Mouse (Mus musculus): ENCODE results near the gene Moap1. TPM values are rescaled to one million over a fixed set of nuclear protein-coding genes. Genes with fewer than 3 reads are reported as not detected.

Gene Moap1
- 3.3 to 8.5 TPM (median 4.2 TPM) in 3 replicates for total RNA-seq (2017)

DNA sequence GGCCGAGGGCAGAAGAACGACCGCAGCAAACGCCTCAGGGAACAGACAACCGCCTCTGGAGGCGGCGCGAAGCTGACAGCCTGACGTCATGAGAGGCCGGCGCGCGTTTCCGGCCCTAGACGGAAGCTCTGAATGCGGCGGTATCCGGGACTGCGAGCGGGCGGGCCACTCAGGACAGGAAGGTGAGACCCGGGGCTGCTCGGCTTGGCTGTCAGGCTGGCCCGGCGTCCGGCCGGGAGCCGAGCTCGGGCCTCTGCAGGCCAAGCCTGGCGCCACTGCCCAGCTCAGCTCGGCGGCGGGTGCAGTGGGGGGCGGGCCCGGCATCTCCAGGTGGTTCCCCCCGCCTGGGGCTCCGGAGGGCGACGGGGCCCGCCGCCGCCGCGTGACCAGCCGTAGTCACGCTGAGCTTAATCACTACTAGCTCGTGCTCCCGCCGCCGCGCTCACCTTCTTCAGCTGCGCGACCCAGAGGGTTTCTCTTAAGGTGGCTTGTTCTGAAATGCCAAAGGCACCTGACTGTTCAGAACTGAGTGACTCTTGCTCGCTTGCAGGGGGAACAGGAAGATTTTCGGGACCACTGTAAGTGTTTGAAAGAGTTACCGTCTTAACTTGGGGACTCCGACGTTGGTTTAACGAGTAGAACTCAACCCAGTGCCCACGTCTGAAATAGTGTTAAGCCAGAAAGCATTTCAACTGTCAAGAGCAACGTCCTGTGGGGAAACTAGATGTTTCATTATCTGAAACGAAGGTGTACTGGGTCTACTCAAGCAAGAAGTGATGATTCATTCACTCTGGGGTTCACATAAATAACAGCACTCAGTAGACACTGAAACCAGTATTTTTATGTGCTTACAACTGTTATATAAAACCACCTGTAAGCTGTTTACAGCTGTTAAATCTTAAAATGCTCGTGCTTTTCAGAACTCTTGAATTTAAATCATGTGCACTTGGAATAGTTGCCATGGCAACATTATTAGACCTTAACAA, at the start of gene Moap1, which contains the start of gene Tmem251:
TSS of gene Moap1 (minus strand) at position 73 of the 986 bp plus-strand sequence.
TSS of gene Tmem251 (plus strand) at position 174 of the 986 bp plus-strand sequence.
- peak; percentile 82 for ATAC-seq (replicated peaks; ENCODE audit: insufficient number of reproducible peaks, low FRiP score, low TSS enrichment, poor library complexity, severe bottlenecking)

DNA sequence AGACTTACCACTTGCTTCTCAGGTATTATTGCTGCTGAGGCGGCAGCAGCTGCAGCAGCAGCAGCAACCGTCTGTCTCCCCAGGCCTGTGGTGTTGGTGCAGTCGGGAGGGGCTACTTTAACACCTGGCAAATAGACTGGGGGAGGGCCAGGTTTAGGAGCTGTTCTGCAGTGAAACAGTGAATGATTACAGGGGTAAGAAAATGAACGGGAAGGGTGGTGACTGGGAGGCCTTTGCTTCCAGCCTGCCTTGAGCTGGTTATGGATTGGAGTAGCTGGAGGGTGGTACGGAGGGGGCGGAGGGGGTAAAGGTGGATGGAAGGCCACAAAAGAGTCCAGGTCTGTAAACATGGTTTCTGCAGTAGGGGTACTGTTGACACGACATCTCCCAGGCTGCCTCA, 44.5 kb upstream of the Moap1 start:
- ATAC-seq (replicated peaks; ENCODE audit: insufficient number of reproducible peaks, low FRiP score, low TSS enrichment, poor library complexity, severe bottlenecking) = no peak

DNA sequence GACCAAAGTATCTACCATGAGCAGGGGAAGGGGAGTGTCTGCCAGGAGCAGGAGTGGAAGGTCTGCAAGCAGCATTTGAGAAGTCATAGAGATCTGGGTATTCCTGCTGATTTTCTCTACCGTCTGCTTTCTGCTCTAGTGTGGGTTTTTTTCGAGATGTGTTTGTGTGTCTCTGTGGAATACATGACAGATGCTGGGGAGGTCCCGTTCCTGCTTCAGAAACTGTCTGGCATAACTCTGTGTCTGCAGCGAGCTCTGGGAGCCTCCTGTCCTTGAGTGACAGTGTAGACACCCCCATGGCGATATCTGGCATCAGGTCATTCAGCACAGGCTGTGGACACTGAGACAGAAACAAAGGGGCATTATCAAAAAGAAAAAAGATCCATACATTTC, 42.1 kb upstream of the Moap1 start:
- ATAC-seq (replicated peaks; ENCODE audit: insufficient number of reproducible peaks, low FRiP score, low TSS enrichment, poor library complexity, severe bottlenecking) = no peak

DNA sequence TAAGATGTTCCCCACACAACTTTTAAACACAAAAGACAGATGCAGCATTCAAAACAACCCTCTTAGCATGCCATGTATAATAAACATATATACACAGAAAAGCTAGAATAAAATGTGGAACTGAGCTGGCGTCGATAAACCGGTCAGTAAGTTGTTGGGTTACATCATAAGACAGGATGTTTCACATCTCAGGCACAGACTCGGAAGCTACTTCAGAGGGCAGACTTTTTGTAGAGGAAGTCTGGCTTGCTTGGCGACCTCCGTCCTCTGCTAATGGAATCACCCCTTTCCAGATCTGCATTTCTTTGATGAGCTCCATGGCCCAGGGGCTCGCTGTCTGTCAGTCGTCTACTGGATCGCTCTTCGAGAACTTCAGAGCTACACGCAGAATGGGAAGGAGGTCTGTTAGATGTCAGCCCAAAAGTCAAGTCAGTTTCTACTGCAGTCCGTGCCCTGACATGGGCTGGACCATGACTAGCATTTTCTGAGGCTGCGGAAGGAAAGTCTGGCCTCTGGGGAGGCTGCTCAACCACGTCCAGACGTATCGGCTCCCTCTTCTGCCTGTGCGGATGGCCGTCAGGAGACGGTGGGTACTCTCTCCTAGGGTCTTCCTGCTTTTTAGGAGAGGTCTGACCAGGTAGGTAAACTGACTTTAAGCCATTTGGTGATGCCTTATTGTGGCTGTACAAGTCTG, 41.6 kb upstream of the Moap1 start:
- no peak for ATAC-seq (replicated peaks; ENCODE audit: insufficient number of reproducible peaks, low FRiP score, low TSS enrichment, poor library complexity, severe bottlenecking)

DNA sequence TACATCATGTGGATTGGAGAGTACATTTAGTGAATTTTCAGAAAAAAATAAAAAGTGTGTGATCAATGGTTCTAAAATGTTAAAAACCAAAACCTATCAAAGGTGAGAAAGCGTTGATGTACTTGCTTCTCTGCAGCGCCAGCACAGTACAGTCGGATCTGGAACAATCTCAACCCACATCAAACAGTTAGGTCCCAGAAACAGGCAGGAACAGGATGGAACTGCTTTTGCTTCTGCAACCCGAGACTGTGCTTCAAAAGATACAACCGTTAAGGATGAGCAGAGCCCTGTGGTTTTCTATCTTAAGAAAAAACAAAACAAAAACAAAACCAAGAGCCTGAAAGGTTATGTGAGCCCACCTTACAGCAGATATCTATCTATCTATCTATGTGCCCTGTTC, 39.4 kb upstream of the Moap1 start:
- no peak for ATAC-seq (replicated peaks; ENCODE audit: insufficient number of reproducible peaks, low FRiP score, low TSS enrichment, poor library complexity, severe bottlenecking)

DNA sequence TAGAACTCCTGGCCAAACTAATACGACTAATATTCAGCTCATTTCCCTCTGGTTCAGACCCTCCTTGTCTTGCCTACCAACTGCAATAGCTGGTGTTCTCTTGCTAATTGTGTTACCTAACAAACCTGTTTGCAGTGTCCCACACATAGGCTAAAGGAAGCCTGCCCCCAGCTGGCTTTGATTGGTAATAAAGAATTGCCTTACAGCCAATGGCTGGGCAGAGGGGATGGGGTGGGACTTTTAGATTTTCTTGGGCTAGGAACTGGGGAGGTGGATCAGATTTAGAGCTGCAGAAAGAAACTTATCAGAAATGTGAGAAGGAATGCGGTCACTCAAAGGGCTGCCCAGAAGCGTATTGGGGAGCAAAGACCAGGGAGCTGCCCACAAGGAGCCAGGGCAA, 36.0 kb upstream of the Moap1 start:
- no peak for ATAC-seq (replicated peaks; ENCODE audit: insufficient number of reproducible peaks, low FRiP score, low TSS enrichment, poor library complexity, severe bottlenecking)

DNA sequence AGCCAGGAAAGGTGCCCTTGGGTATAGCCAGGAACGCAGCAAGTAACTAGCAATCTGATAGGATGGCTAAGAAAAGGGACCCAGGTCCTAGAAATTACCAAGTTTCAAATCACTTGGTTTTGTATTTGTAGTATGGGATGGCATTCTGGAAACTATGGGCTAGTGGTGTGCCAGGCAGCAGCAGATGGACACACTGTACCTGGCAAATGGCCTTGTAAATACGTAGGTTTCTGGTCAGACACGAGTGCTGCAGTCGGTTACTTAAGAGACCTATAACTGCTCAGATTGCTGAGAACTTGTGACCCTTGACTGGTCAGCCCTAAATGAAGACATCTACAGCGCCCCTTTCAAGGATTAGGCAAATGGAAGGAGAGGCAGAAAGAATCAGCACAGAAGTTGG, 34.7 kb upstream of the Moap1 start:
- ATAC-seq (replicated peaks; ENCODE audit: insufficient number of reproducible peaks, low FRiP score, low TSS enrichment, poor library complexity, severe bottlenecking) = no peak

DNA sequence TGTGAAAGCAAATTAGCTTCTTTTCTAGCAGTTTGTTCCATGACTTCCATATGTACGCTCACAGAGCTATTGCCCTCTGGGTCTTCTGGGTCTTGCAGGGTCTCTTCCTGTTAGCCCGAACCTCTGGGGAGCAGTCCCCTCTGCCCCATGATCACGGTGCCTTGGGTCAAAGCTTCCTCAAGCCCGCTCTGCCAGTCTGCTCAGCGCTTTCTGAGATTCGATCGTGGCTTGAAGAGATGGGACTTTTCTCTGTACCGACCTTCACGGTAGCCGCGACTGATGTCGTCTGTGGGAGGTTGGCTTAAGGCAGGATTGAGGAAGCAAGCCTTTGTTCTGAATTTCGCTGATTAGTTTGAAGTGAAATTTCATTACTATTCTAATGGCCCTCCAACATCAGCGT, 32.6 kb upstream of the Moap1 start:
- no peak for ATAC-seq (replicated peaks; ENCODE audit: insufficient number of reproducible peaks, low FRiP score, low TSS enrichment, poor library complexity, severe bottlenecking)

DNA sequence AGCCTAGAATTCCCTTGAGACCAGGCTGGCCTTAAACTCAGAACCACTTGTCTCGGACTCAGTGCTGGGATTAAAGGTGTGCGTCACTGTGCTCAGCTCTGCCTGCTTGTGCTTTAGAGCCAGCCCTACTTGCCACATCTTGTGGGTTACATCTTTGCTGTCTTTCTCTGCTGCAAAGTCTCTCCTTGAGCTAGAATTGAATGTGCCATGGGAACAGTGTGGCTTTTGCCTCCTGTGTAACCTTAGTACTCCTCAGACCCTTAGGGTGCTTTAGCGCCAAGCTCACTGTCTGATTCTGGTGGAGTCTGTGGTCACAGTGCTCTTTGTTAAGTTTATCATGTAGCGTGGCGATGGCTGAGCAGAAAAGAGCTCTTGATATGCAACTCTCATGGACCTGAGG, 29.2 kb upstream of the Moap1 start:
- ATAC-seq (replicated peaks; ENCODE audit: insufficient number of reproducible peaks, low FRiP score, low TSS enrichment, poor library complexity, severe bottlenecking) = no peak

DNA sequence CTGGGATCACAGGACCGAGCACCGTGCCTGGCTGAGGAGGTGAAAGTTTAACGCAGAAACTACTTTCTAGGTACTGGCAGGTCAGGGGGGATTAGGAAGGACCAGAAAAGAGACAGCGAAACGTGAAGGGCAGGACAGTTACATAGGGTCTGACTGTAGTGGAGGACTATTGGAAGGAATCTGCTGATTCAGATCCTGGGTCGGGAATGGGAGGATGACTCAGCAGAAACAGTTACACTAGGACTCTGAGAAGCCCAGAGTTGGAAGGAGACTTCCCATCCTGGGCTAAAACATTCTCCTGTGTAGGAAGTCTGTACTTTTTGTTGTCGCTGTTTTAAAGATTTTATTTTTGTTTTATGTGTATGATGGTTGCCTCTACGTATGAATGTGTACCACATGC, 28.1 kb upstream of the Moap1 start:
- ATAC-seq (replicated peaks; ENCODE audit: insufficient number of reproducible peaks, low FRiP score, low TSS enrichment, poor library complexity, severe bottlenecking) = no peak

DNA sequence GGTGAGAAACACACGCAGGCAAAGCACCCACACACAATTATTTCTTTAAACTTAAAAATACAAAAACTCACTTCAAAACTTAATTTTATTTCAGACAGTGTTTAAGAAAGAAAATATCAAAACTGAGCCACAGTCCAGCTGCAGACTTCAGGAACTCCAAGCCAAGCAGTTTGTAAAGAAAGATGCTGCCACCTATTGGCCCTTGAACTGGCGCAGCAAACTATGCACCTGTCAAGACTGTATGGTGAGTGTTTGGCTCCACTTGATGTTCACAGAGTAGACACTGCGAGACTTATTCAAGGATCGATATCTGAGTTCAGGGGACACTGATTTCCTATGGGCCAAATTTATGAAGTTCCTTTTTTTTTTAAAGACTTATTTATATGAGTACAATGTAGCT, 25.5 kb upstream of the Moap1 start:
- no peak for ATAC-seq (replicated peaks; ENCODE audit: insufficient number of reproducible peaks, low FRiP score, low TSS enrichment, poor library complexity, severe bottlenecking)

DNA sequence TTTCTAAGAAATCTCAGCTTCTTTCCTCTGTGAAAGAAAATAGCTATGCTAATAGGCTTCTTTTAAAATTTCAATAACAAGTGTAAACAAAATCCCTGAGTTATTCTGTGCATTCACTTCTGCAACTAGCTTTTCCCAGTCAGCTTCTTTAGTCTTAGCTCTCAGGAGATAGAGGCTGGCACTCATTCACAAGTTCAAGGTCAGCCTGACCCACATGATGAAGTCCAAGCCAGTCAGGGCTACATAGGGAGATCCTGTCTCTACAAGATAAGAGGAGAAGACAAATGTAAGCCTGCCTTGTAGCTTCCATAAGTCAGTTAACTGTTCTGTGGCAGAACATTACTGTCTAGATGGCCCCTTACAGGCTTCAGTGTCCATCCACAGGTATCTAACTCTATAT, 20.2 kb upstream of the Moap1 start:
- no peak for ATAC-seq (replicated peaks; ENCODE audit: insufficient number of reproducible peaks, low FRiP score, low TSS enrichment, poor library complexity, severe bottlenecking)

DNA sequence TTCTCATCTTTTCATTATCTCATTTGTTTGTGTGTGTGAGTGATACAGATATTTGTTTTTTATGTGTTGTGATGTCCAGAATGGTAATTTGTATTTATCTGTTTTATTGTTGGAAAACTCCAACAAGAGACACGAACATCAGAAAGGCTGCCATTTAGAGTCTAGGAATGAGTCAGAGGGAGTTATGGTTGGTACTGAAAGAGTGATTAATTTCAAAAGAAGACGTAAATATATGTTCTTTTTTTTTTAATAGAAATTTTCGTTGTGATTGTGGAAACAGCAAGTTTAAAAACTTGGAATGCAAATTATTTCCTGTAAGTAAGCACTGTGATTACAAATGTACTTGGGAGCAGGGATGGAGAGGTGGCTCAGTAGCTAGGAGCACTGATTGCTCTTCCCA, 18.2 kb upstream of the Moap1 start:
- ATAC-seq (replicated peaks; ENCODE audit: insufficient number of reproducible peaks, low FRiP score, low TSS enrichment, poor library complexity, severe bottlenecking) = no peak

DNA sequence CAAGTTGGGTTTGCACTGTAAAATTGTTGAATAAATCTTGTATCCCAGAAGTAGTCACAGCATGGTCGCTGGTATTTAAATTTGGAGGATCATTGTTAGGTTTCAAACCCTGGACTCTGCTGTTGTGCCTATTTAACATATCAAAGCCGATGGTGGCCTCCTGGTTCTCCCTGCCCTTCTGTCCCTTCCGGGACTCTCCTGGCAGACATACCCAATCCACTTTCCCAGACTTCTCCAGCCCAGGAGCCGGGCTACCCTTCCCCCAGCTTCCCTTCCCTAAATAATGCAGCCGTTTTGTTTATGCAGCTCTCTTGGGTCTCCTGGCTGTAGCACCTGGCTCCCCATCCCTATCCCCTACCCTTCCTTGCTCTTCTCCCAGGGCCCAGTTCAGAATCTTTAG, 15.5 kb upstream of the Moap1 start:
- no peak for ATAC-seq (replicated peaks; ENCODE audit: insufficient number of reproducible peaks, low FRiP score, low TSS enrichment, poor library complexity, severe bottlenecking)

DNA sequence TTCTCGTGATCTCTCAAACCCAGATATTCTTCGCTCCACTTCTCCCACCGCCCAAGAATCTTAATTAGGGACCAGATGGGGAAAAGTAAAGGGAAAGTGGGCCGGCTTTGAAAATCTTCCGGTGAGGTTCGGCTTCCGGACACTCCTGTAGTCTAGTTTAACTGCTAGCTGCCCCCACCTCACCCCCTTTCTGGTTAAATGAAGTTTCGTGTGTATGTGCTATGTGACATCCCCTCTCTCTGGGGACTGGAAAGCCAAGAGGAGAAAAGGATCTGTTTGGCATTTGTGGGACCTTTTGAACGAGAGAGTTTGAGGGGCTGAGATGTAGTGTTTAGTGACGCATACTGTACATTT, 14.9 kb upstream of the Moap1 start, which contains the start of gene Gm20604:
TSS of gene Gm20604 (minus strand) at position 270 of the 354 bp plus-strand sequence.
- no peak for ATAC-seq (replicated peaks; ENCODE audit: insufficient number of reproducible peaks, low FRiP score, low TSS enrichment, poor library complexity, severe bottlenecking)

DNA sequence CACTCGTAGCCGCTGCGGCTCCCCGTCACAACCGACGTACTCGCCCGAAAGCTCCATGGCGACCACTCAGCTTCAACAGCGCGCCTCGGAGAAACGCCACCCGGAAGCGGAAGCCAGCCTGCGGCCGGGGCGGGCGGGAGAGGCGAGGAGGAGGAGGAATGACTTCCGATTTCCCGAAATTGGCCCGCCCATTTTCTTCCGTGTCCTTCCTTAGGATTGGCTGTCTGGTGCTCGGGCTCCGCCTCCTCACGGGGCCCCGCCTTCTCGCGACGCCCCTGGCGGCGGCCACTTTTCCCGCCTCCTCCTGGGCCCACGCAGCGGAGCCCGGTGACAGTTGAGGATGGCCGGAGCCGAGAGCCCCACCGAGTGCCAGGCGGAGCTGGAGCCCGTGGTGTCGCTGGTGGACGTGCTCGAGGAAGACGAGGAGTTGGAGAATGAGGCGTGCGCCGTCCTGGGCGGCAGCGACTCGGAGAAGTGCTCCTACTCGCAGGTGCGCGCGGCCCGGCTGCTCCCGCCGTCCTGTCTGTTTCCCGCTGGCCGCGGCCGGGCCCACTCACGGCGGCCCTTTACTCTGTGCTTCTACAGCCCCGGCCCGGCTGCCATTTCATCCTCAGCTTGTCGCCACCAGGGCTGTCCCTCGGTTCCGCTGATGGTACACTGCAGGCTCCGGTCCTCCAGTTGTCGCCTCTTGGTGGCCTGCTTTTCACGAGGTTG, 14.4 kb upstream of the Moap1 start, which contains the start of the genes Gm28051, Gon7 and Ubr7:
TSS of gene Gm28051 (minus strand) at position 77 of the 714 bp plus-strand sequence.
TSS of gene Gon7 (minus strand) at position 115 of the 714 bp plus-strand sequence.
TSS of gene Ubr7 (plus strand) at position 279 of the 714 bp plus-strand sequence.
- peak; percentile 94 for ATAC-seq (replicated peaks; ENCODE audit: insufficient number of reproducible peaks, low FRiP score, low TSS enrichment, poor library complexity, severe bottlenecking)

DNA sequence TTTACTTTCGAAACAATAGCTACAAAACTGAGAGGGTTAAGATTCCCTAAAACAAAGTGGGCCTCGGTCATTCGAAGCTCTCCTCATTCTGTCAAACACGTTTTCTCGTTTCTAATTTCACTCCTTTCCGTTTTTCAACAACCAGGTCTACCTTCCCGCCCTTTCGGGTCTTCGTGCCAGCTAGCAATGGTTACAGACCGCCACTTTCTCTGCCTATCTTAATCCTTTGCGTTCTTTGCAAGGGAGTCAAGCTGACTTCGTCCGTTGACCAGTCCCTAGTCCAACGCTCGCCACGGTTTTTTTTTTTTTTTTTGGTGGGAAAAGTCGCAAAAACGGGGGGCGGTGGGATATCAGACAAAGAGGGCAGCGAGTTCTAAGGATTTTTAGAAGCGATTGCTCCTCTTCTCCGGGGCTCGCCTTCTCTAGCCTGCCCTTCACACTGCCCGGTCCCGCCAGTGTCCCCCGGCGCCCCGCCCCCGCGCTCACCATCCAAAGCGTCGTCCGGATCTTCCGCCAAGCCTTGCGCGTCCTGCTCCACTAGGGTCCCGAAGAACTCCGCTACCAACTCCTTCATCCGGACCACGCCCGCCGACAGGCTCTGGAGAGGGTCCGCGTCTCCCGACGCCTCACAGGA, 13.7 kb upstream of the Moap1 start:
- ATAC-seq (replicated peaks; ENCODE audit: insufficient number of reproducible peaks, low FRiP score, low TSS enrichment, poor library complexity, severe bottlenecking) = no peak

DNA sequence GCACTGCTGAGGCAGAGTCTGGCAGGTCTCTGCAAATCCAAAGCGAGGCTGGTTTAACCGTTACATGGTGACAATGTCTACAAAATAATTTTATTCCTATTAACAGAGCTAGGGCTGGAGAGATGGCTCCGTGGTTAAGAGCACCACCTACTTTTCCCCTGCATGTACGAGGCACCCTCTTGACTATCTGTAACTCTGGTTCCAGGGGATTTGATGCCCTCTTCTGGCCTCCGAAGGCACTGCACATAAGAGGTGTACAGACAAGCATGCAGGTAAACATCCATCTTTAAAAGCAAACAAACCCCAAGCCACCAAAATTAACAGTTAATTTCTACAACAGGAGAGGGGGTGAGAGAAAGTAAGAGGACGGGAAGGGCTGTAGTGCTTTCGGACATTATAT, 12.8 kb upstream of the Moap1 start:
- ATAC-seq (replicated peaks; ENCODE audit: insufficient number of reproducible peaks, low FRiP score, low TSS enrichment, poor library complexity, severe bottlenecking) = no peak

DNA sequence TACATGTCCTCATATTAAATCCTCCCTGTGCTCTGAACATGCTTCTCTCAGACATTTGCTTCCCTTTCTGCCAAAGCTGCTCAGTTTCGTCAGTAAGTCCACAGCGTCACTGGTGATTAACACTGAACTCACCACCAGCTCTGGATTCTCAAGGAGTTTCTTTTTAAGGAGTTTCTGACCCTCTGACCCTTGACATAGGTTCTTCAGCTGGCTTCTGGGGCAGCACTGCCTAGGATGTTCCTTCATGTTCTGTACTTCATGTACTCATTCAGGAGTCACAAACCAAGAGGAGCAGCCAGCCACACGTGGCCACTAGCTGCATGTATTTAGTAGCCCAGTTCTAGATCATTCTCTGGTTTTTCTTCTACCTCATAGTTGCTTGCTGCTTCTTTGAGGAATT, 4.8 kb upstream of the Moap1 start:
- no peak for ATAC-seq (replicated peaks; ENCODE audit: insufficient number of reproducible peaks, low FRiP score, low TSS enrichment, poor library complexity, severe bottlenecking)

Measured in monocyte, adult 5-6 weeks (primary cell).